Mouse (Mus musculus) G1E-ER4 (cell line): ENCODE results near the gene Hs1bp3. TPM values are rescaled to one million over a fixed set of nuclear protein-coding genes. Genes with fewer than 3 reads are reported as not detected.

Experiments used
- GATA1 ChIP-seq: IDR thresholded peaks from one replicate; pipeline ENCODE4 v1.8.0; 2012; ENCODE audit warnings: low read length, inconsistent platforms
- polyA plus RNA-seq: library from polyadenylated mRNA; stranded (reverse); fragments of >175 nt; gene quantifications from 2 replicates; pipeline ENCODE4 v1.2.3, GENCODE M21; 2012

The Hs1bp3 gene
- polyA plus RNA-seq, 1 experiment: 12.1 TPM

DNA sequence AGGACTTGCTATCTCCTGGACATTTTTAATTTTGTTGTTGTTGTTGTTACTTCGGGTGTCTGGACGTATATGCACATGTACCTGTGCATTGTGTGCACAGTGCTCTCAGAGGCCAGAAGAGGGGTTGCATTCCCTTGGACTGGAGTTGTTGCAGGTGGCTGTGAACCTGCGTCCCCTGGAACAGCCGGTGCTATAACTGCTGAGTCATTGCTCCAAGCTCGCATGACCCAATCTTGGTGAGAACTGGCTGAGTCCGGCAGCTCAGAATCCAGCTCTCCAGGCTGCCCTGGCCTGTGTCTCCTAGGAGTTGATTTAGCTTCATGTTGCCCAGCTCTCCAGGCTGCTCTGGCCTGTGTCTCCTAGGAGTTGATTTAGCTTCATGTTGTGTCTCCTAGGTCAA, 27.8 kb downstream of the Hs1bp3 start:
- no peak for TF ChIP-seq GATA1

DNA sequence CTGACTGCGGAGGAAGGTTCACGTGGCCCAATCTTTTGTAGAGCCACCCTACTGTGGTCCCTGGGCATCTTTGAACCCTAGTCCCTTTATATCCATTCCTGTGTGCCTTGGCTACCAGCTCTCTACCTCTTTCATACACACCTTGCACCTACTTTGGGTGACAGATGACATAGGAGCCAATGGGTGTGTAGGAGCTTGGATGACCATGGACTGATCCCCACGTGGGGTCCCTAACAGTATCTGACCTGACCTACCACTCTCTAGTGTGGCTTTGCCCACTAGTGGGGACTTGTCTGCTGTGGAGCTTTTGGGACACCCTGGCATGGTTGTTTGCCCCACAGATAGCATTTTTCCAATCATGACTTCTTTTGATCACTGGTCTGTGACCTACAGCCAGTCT, 30.1 kb downstream of the Hs1bp3 start:
- TF ChIP-seq GATA1: no peak

DNA sequence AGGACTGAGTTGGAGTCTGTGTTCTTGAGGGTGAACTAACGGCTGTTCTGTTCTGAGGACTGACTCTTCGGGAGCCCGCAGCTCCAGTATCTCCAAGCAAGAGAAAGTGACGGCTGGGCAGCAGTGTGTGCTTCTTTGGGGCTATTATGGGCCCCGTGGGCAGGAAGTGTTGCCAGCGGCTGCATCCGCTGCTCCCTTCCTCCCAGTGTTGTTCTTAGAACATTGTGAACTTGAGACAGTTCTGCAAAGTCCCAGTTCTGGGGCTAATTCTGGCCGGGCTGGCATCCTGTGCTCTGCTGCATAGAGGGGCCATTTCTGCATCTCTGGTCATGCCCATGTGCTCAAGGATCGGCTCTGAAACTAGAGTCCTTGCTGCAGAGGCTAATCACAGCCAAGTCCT, 31.7 kb downstream of the Hs1bp3 start:
- TF ChIP-seq GATA1: no peak

DNA sequence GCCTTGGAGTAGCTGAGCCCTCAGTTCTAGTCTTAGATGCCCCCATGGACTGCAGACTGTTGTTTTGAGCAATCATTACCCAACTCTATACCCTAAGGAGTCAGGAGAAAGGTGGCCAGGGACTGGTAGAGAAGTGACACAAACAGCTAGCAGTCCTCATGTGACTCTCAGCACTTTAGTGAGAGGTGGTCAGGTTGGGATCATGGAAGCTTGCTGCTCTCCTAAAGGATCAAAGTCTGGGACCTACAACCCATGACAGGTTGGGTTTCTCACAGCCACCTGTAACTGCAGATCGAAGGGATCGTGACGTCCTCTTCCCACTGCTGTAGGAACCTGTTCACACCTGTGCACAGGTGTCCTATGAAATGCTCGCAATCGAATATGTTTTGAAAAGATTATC, 32.3 kb downstream of the Hs1bp3 start:
- no peak for TF ChIP-seq GATA1

DNA sequence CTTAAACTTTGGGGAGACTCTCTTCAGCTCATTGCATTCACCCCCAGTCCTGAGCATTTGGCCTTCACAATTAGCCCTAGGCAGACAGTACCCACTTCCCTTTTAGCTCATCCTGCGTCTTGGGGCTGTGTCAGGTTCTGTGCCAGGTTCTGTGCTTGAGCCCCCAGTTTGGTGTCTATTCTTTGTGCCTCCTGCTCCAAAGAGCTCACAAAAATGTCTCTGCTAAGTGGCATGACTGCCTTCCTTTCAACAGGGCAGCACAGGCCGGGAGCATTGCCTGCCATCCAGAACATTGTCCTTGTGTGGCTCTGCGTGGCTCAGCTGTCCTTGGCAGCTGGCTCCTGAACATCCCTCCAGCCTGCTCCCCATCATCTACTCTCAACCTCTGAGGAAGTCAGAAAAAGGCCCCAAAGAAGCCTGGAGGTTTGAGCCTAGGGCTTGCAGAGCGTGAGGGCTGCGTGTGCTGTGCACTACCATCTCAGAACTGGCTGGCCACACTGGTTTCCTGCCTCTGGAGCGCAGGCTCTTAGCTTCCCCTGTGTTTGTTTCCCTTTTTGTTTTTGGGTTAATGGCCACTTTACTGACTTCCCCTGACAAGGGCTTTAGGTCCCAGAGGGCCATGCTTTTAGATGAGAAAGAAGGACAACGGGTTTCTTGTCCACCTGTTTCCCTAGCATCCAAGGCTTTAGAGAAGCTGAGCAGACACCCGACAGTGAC, 34.7 kb downstream of the Hs1bp3 start:
- no peak for TF ChIP-seq GATA1

DNA sequence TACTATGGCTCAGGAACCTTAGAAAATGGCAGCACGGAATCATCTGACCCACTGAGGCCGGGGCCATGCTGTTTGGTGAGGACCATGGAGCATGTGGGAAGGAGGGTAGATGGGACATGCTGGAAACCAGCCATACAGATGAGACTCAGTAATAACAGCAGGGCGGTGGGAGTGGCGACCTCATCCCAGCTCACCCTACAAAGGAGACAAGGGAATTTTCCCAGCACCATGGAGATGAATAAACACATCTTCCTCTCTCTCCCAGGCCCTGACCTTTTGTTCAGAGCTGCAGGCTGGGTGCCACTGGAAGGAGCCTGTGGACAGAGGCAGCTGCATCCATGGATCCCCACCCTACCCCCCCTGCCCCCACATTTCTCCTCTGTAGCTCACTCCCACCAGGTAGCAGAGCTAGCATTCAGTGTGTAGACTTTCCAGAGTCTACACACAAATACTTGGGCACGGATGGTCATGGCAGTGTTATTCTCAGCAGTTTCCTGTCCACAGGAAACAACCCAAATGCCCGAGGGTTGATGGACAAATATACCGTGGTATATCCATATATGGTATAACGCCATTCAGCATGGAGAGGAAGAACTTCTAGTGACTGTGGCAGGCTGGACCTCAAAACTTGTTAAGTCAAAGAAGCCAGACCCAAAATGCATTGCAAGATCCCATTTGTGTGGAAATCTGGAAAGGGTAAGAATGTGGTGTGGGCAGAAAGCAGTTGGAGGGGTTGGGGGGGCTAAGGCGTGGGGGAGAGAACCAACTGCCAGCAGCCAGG, 35.7 kb downstream of the Hs1bp3 start:
- no peak for TF ChIP-seq GATA1

DNA sequence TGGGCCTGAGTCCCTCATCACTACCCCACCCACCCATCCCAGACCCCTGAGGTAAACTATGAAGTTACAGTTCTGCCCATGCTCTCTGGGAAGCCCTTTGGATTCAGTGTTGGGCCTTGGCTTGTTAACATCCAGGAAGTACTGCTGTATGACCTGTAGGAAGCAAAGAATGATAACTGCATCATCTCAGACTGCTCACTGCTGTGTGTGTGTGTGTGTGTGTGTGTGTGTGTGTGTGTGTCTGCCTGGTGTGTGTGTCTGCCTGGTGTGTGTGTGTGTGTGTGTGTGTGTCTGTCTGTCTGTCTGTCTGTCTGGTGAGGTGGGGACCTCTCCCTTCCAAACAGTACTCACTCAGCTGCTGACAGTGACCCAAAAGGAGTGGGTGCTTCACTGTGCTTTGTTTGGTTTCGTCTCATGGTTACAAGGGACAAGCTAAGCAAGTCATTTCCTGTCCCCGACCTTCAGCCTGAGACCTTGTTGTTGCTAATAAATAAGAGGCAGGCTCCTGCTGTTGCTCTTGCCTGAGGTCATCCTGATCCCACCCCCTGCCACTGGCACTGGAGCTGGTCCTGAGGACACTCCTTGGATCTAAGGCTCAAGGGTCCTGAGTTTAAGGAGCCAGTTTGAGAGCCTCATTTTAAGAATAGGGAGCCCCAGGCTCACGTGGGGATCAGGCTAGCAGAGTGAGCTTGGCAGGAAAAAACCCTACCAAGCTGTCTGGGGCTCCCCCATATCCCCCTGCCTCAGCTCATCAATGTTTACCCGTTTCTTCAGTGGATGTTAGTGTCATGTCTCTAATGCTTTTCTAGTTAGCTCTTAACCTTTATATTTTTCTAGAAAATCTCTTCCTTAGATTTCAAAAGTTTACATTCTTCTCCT, 38.0 kb downstream of the Hs1bp3 start:
- no peak for TF ChIP-seq GATA1

DNA sequence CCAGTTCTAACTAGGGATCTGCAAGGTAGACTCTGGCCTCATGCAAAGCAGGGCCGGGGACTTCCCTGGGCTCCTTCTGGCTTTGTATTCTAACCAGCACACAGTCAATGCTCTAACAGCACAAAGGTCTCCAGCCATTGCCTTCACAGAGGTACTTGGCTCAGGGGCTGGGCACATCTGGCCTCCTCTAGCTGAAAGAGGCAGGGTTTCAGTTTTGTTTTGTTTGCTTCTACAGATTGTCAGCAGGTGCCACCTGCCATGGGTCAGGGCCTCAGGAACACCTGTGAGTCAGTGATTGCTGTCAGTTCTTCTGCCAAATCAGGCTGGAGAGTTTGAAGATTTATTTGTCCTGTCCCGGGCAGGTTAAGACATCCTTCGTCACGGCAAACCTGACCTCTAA, 39.8 kb downstream of the Hs1bp3 start:
- TF ChIP-seq GATA1: no peak

DNA sequence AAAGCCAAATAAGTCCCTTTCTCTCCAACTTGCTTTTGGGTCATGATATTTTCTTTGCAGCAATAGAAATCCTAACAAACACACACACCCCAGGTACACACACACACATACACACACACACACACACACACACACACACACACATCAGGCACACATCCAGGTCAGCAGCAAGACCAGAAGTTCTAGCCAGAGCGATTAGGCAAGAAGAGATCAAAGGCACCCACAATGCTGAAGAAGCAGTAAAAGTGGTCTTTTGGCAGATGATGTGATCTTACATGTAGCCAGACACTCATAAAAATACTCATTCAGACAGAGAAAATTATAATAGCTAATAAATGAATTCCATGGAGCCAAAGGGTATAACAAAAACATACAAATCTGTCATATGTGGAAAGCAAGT, 41.0 kb downstream of the Hs1bp3 start:
- TF ChIP-seq GATA1: no peak

DNA sequence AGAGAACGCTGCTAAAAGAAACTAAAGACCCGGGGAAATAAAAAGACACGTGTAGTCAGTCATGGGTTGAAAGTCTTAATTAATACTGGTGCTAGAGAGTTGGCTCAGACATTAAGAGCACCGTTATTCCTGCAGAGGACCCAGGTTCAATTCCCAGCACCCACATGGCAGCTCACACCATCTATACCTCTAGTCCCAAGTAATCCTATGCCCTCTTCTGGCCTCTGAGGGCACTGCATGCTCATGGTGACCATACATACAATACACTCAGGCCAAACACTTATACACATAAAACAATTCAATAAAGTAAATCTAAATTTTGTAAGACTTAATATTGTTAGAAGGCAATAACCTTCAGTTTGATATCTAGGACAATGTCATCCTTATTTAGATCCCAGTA, 41.8 kb downstream of the Hs1bp3 start:
- TF ChIP-seq GATA1: no peak

DNA sequence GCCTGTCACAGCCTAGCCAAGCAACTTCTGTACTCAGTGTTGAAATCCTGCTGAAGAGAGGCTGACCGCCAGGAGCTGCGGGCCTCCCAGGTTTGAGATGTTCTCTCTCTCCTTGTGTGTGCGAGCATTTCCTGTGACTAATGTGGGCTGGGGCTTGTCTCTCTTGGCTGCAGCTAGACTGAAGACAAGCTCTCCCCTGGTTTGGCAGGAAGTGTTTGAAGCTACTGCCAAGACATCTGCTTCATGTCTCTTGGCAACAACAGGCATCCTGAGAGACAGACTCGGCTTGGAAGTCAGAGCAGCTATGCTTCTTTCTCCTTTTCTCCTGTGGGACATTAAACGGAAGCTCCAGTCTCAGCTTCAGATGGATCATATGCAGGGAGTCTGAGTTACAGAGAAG, 44.2 kb downstream of the Hs1bp3 start:
- no peak for TF ChIP-seq GATA1

DNA sequence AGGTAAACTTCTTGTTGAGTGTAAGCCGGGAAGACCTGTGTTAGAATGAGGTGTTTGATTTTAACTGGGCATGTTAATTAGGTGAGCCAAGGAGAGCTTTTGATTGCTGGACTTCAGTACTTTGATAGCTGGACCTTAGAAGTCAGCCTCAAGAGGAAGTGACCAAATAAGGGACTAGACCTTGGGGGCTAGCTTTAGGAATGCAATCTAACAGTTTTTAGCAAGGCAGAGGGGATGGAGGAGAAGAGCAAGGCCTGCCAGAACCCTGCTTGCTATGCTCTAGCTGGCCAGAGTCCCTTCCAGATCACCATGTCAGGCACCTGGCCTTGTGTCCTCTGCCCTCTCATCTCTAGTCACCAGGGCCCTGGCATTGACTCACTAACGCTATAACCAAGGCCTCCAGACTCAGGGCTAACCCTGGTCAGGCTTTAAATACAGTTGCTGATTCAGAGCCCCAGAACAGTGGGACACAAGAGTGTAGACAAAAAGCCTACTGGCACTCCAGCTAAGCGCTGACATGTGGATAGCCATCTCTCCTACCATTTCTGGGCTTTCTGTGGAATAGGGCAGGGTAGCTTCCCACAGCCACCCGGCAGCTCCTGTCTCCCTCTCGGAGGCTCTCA, 45.2 kb downstream of the Hs1bp3 start:
- TF ChIP-seq GATA1: no peak

DNA sequence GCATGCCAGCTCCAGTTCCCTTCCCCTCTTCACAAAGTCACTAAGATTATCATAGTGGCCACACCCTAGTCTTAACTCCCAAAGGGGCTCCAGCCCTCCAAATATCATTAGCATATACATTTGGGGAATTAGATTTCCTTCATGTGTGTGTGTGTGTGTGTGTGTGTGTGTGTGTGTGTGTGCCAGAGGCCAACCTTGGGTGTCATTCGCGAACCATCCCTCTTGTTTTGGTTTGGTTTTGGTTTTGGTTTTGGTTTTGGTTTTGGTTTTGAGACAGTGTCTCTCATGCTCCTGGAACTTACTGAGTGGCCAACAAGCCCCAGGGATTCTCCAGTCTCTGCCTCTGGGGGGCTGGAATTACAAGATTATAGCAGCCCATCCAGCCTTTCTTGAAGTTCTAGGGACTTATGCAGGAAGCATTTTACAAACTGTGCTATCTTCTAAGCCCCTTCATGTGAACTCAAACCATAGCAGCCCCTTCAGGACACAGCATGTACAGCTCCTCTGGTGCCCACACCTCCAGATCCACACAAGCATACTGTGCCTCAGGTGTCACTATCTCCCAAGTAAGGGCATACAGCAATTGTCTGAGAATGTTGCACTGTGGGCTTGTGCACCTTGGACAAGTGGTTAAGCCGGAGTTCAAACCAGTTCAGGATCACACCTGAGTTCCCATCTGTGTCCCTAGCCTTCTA, 46.3 kb downstream of the Hs1bp3 start:
- TF ChIP-seq GATA1: no peak

DNA sequence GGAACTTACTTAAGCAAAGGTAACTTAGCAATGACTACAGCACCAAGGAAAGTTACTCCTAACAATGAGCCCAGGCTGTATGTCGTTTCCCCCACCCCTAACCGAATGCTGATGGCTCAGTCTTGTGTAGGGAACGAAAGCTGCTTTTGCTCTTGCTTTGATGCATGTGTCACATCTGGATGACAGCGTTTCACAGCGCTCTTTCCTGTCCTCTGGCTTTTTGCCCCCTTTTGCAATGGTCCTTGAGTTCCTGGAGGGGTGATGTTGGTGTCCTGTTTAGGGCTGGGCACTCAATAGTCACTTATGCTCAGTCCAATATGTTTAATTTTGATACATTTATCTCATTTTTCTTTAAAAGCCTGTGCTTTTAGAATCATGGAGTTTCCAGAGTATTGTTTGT, 48.6 kb downstream of the Hs1bp3 start:
- no peak for TF ChIP-seq GATA1

DNA sequence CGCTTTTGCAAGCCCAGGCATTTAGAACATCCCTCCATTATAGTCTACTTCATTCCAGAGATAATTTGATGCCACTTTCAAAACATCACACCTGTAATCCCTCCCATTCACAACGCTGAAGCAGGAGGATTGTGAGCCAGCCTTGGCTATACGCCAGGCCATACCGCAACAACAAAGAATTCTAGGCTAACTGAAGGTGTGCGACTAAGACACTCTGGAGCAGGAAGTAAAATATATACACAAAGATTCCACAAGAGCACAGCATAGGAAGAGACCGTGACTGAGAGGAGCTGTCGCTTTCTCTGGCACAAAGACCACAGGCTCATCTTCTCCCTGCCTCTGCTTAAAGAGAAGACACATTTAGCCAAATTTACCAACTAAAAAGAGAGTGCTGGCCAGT, 49.2 kb downstream of the Hs1bp3 start:
- TF ChIP-seq GATA1: no peak
